Mouse (Mus musculus) layer of hippocampus, adult 2 months (tissue): ENCODE measurements around the gene Nfkbib. TPM values are rescaled to one million over a fixed set of nuclear protein-coding genes. Genes with fewer than 3 reads are reported as not detected.

Experiments
- DNase-seq, 2 experiments: peaks; one replicate each; pipeline ENCODE4 v3.0.0; 2022; ENCODE audit warnings: low spot score in 2 of 2
- H3K27ac ChIP-seq: fragments of 200-600 bp; 2 replicates; pipeline ENCODE4 v1.8.1; 2022
- H3K4me3 ChIP-seq: fragments of 200-600 bp; 2 replicates; pipeline ENCODE4 v1.8.1; 2022; ENCODE audit warnings: mild to moderate bottlenecking
- CTCF ChIP-seq: fragments of 200-600 bp; conservative IDR thresholded peaks from 2 replicates; pipeline ENCODE4 v1.8.1; 2022; ENCODE audit warnings: antibody characterized with exemption, mild to moderate bottlenecking, moderate library complexity
- total RNA-seq, 2 experiments: library from RNA; stranded (reverse); gene quantifications; 2 replicates each; pipeline ENCODE4 v1.2.3; 2021

The Nfkbib gene
- total RNA-seq, 2 experiments from 2014 or later: 25.6 to 27.2 TPM

DNA sequence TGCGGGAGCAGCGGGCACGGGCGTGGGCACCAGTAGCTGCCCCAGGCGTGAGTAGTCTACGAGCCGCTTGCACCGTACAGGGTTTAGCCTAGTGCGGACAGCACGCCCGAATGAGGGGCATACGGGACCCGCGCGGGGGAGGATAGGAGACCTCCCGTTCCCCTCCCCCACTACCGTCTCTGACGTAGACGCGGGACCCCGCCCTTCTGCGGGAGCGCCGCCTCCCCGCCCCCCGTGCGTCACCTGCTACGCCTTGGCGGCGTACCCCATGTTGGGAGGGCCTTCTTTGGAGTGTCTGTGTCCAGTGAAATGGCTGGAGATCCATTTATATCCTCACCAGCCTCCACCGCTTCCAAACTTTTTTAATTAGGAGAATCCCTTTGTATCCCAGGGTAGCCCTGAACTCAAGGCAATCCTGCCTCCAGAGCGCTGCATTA is 41.7 kb upstream of the Nfkbib start:
- H3K27ac ChIP-seq: peak overlapping the region; percentile 99
- peak overlapping the region; percentile 96 for H3K4me3 ChIP-seq
- no peak; the same call in 1 of the 2 replicates for TF ChIP-seq CTCF
- peak; percentile 94 to 96 for DNase-seq

DNA sequence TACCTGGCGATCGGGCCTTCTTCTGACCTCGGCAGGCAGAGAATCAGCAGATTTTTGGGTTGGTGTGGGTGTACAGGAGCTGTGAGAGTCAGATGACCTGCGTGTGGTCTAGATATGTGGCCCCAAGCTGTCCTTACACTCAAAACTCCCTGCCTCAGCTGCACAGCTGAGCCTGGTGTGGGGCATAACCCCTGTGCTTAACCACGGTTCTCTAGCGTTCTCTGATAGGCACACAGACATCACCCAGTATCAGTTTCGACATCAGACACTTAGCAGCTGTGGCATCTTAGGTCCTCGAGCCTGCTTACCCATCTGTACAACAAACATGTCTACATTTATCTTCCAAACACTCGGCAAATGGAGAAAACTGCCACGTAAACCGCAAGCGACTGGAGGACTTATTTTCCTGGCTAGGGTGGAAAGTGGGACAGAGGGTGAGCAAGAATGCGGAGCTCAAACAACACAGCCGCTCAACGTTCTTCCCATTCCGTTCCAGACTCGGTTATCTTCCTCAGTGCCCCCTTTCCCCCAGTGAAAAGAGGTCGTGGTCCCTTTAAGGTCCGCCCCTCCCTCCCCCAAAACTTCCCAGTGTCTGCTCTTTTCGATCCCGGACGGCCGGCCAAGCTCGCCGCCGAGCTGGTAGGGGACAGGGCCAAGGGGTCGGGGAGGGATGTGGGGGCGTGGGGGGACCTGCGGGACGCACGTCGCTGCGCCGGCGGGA is 41.1 kb upstream of the Nfkbib start, which contains the start of gene Hnrnpl:
Hnrnpl (plus strand) TSS at position 321 of the 721 bp plus-strand sequence.
- peak within 1 kb of the TSS; percentile 99 for H3K27ac ChIP-seq
- peak in 1 of 2 experiments; percentile 46 for DNase-seq
- TF ChIP-seq CTCF: no peak
- H3K4me3 ChIP-seq: peak within 1 kb of the TSS; percentile 96

DNA sequence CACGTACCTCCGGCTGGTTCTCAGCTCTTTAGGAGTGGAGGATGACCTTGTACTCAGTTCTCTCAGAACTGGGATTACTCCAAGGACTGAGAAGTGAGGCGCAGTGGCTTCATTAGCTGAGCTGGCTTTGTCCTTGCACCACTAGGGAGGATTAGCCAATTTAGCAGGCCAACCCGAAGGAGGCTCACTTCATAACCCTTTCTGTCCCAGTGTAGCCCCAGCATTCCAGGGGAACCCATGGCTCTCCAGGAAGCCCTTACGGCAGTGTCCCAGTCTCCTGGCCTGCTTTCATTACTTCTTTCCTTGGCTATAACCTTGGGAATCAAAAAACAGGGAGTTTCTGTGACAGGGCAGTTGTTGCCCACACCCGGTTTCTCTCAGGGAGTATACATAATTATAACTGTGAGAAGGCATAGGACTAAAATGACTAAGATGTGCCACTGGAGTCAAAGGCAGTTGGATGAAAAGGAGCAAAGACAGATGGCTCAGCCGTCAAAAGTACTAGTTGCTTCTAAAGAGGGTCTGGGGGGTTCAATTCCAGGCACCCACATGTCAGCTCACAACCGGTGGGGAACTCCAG is 40.4 kb upstream of the Nfkbib start:
- TF ChIP-seq CTCF: no peak
- H3K27ac ChIP-seq: peak overlapping the region; percentile 99
- DNase-seq: no peak
- H3K4me3 ChIP-seq: peak overlapping the region; percentile 96

DNA sequence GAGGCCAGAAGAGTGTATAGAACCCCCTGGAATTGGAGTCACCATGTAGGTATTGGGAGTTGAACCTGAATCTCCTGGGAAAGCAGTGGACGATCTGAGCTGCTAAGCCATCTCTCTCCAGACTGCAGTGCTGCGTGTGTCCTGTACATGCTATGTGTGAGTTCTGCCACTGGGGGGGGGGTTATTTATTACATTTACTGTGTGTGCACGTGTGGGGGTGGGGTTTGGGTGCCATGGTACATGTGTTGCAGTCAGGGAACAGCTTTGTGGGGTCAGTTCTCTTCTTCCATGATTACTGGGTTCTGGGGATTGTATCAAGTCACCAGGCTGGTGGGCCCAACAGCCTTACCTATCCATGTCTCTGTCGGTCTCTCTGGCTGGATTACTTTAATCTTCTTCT is 39.6 kb upstream of the Nfkbib start:
- TF ChIP-seq CTCF: peak; percentile 30
- DNase-seq: no peak
- Histone ChIP-seq H3K4me3 (no peak overlapping the region), H3K27ac (0 out of 2 replicates have a peak overlapping the region, but pooled peaks have one; percentile 28)

DNA sequence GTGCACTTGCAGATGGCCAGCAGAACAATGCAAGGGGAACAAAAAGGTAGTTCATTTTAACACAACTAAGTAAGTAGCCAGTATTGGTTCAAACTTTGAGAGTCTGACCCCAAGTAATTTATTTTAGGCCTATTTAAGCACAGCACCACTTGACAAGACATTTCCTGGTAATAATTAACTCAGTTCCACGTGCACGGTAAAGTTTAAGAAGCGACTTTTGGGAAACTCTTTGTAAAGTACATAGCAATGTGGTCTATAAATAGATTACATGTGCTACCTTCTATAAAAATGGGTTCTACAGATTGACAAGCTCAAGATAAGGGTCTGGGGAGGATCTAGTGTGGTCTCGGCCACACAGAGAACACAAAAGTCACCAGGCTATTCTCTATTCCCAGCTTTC is 36.4 kb upstream of the Nfkbib start:
- H3K4me3 ChIP-seq: no peak overlapping the region
- no peak for TF ChIP-seq CTCF
- DNase-seq: no peak
- H3K27ac ChIP-seq: no peak overlapping the region

DNA sequence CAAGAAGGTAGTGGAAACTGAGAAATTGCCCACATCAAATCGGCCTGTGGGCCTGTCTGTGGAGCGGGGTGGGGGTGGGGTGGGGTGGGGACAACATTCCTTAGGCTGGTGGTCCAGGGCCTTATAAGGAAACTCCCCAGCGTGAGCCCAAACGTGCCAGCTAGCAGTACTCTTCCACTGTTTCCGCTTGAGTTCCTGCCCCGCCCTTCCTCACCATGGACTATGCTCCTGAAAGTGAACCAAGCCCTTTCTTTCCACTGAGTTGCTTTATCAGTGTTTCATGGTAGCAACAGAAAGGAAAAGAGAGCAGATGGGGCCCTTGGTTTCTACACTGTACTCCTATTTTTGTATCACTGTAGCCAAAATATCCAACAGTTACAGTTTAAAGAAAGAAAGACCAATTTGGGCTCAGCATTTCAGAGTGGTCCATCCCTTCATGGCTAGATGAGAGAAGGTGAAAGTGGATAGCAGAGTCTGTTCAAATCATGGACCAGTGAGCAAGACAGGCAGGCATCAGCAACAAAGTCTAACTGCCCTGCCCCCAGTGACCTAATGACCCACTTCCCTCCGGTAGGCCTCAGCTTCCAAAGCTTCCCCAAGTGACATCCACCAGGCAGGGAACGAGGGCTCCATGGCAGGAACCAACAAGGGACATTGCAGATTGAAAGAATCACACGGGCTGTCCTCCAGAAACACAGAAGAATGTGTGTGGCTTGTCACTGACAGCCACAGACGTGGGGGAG is 35.7 kb upstream of the Nfkbib start:
- Histone ChIP-seq H3K4me3 (no peak overlapping the region), H3K27ac (peak overlapping the region; percentile 78)
- DNase-seq: no peak
- TF ChIP-seq CTCF: no peak

DNA sequence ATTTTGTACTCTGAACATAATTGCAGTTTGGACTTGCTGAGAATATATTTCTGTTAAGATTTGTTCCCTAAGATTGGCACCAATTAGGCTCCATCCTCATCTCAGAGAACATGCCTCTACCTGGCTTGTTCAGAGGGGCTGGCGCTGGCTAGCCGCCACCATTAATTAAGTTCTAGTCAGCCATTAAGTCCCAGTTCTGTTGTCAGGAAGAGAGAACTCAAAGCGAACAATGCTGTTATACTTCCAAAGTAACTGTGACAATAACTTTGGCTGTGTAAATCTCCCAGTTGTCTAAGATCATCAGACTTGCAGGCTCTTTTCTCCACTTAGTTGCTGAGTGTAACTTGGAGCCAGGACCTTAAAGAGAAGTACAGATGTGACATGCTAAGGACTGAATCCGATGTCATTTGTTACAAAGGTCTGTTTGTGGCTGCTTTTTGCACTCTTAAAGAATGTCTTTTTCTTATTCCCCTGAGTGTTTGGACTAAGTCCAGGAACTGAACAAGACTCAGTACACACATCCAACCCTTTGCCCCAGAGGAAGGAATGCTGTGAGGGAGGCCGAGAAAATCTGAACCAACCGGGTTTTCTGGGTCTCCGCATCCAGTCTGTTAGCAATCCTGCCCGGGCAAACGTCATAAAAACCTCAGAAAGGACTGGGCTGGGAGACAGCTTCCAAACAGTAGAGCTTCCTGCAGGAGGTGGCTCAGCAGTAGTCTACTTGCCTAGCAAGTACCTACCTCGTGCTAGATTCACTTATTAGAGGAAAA is 34.8 kb upstream of the Nfkbib start:
- peak overlapping the region; percentile 78 for H3K27ac ChIP-seq
- no peak overlapping the region for H3K4me3 ChIP-seq
- DNase-seq: no peak
- TF ChIP-seq CTCF: peak; percentile 33; the same call in 1 of the 2 replicates

DNA sequence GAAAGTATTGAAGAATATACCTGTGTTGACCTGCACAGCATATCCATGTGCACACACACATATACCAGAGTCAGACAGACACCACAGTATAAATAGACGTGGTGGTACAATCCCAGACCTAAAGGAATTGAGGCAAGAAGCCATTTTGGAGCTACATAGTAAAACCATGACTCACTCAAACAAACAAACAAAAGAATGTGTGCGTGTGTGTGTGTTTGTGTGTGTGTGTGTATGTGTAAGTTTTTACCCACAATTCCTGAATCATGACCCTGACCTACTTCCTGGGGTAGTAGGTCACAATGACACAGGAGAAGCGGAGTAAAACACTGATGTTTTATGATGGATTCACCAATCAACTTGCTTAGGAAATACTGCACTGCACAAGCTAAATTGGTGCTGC is 34.1 kb upstream of the Nfkbib start:
- no peak overlapping the region for H3K4me3 ChIP-seq
- DNase-seq: no peak
- TF ChIP-seq CTCF: no peak
- peak overlapping the region; percentile 78 for H3K27ac ChIP-seq

DNA sequence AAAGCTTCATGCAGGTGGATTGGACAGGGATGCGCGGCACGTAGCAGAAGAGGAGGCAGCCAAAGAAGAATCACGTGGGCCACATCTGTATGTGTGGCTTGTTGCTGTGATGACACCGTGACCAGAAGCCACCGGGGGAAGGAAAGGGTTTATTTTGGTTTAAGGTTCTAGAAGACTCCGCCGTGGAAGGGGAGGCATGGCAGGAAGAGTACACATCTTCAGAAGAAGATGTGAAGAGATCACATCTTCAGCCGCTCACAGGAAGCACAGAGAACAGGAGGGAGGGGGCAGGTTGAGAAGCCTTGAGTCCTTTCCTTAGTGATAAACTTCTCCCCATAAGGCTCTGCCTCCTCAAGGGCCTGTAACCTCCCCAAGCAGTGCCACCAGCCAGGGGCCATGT is 32.7 kb upstream of the Nfkbib start:
- DNase-seq: no peak
- Histone ChIP-seq H3K4me3 (no peak overlapping the region), H3K27ac (no peak overlapping the region)
- TF ChIP-seq CTCF: no peak

DNA sequence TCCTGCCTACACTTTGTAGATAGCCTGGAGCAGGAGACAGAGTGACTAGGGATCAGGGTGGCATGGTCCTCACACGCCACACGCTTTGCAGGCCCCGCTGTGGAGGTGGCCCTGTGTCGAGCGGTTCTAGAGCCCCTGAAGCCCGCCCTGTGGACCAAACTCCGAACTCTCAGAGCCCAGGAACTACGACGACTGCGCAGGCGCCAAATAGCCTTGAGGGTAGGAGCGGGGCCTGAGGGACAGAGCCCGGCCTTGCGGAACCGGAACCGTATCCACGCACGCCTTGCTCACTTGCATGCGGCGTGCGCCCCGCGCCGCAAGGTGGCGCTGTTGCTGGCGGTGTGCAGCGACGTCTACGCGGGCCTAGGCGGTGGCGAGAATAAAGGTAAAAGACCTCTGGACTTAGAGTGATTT is 29.3 kb upstream of the Nfkbib start:
- peak; percentile 100 for TF ChIP-seq CTCF
- H3K4me3 ChIP-seq: peak overlapping the region; percentile 49
- peak overlapping the region; percentile 72; the same call in 1 of the 2 replicates for H3K27ac ChIP-seq
- DNase-seq: peak in 1 of 2 experiments; percentile 81

DNA sequence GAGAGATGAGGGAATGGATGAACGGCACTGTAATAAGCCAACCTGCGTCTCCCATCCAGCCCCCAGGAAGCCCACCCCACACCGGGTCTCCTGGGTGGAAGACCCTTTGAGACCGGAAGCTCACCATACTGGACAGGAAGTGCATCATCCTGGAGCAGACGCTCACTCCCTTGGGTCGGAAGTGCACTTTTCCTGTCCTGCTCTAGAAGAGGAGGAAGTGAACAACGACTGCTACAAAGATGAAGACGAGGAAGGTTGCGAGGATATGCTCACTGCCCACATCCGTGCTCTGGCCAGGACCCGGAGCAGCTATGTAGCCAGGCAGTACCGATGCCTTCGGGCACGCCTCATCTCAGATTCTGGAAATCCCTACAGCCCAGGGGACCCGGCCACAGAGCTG is 28.5 kb upstream of the Nfkbib start:
- no peak for DNase-seq
- no peak for TF ChIP-seq CTCF
- H3K4me3 ChIP-seq: no peak overlapping the region
- peak overlapping the region; percentile 72; the same call in 1 of the 2 replicates for H3K27ac ChIP-seq

DNA sequence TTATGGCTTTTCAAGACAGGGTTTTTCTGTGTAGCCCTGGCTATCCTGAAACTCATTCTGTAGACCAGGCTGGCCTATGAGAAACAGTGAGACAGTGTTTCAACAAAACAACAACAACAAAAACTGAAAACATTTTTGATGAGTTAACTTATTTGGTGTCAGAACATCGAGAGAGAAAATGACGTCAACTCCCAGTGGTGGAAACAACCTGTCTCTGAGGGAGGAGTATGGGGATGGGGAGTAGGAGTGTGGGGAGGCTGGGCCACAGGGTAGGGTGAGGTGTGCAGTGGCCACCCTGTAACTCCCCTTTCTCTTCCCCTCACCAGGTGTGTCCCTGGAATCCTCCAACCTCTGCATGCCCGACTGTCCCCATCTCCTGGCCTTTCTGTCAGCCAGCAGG is 27.2 kb upstream of the Nfkbib start:
- TF ChIP-seq CTCF: no peak
- Histone ChIP-seq H3K4me3 (no peak overlapping the region), H3K27ac (no peak overlapping the region)
- DNase-seq: no peak
